Mouse (Mus musculus): ENCODE results near the gene Limk1. TPM values are rescaled to one million over a fixed set of nuclear protein-coding genes. Genes with fewer than 3 reads are reported as not detected.
"Not testable (repeated sequence)": the region's sequence is repeated elsewhere in the genome, so short reads cannot be mapped to it uniquely, and the experiment has no call there.

The Limk1 gene
- polyA plus RNA-seq, 1 experiment from 2014 or later = 20.8 TPM

DNA sequence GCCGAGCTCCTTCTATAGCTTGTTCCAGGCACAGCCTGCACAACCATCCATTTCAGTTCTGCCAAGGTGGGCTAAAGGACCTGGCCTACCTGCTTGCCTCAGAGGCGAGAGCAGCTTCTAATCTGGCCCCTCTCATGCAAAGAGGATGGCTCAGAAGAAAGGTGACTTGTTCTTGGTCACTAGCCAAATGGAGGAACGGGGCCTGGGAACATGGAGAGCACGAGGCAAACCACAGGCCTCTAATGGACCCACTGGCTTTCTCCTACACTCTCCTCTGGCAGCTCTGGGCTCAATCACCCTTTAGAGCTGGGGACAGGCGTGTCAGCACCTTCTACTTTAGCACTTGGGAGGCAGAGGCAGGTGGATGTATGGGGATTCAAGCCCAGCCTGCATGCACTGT is 13.4 kb downstream of the Limk1 start:
- WGBS = 71% methylated on average over 5 of the region's 5 CpGs
- Histone ChIP-seq H3K4me3 (replicated peaks) (no peak overlapping the region), H3K4me1 (replicated peaks) (peaks cover 53% of the 10 kb centered on the region), H3K9ac (replicated peaks) (peak overlapping the region; percentile 63), H3K9me3 (no peaks in the 10 kb centered on the region), H3K27me3 (no peaks in the 10 kb centered on the region), H3K27ac (peak overlapping the region; percentile 91), H3K4me2 (replicated peaks) (no peak overlapping the region), H3K36me3 (peaks cover 27% of the 10 kb centered on the region)
- ATAC-seq = no peak

DNA sequence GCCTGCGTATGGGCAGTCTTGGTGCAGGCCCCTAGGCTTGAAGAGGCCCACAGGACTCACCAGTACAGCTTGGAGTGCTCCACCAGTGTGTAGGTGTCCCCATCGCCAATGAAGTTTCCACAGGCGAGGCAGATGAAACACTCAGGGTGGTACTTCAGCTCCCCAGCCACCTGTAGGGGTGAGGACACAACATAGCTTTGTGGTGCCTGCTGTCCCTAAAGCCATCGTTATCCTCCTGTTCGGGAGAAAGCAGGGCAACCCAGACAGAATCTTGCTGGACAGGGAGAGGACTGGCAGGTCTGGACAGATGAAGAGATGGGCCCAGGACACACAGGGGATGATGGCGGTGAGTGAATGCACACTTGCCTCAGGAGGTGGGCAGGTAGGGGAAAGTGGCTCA is 15.8 kb downstream of the Limk1 start:
- Histone ChIP-seq H3K27me3 (no peaks in the 10 kb centered on the region), H3K36me3 (peaks cover 49% of the 10 kb centered on the region), H3K9ac (replicated peaks) (no peak overlapping the region), H3K4me2 (replicated peaks) (no peak overlapping the region), H3K9me3 (no peaks in the 10 kb centered on the region), H3K4me3 (replicated peaks) (no peak overlapping the region), H3K4me1 (replicated peaks) (peaks cover 47% of the 10 kb centered on the region), H3K27ac (peak overlapping the region; percentile 74)
- no peak for ATAC-seq
- 90% methylated on average over 6 of the region's 6 CpGs for WGBS

DNA sequence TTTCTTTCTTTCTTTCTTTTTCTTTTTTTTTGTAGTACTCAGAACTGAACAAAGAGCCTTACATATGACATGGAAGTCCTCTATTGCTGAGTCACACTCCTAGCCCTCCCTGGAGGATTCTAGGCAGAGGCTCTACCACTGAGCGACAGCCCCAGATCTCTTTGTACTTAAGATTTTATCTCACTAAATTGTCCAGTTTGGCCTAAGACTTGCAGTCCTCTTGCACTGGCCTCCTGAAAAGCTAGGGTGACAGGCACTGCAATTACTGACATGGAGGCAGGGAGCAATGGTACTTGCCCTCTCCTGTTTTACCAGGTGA is 16.2 kb downstream of the Limk1 start:
- Histone ChIP-seq H3K9me3 (no peaks in the 10 kb centered on the region), H3K4me3 (replicated peaks) (no peak overlapping the region), H3K4me2 (replicated peaks) (no peak overlapping the region), H3K36me3 (peaks cover 54% of the 10 kb centered on the region), H3K27ac (peak overlapping the region; percentile 74), H3K4me1 (replicated peaks) (peaks cover 42% of the 10 kb centered on the region), H3K27me3 (no peaks in the 10 kb centered on the region), H3K9ac (replicated peaks) (no peak overlapping the region)
- no peak for ATAC-seq
- 74% methylated on average over 1 of the region's 1 CpGs for WGBS

DNA sequence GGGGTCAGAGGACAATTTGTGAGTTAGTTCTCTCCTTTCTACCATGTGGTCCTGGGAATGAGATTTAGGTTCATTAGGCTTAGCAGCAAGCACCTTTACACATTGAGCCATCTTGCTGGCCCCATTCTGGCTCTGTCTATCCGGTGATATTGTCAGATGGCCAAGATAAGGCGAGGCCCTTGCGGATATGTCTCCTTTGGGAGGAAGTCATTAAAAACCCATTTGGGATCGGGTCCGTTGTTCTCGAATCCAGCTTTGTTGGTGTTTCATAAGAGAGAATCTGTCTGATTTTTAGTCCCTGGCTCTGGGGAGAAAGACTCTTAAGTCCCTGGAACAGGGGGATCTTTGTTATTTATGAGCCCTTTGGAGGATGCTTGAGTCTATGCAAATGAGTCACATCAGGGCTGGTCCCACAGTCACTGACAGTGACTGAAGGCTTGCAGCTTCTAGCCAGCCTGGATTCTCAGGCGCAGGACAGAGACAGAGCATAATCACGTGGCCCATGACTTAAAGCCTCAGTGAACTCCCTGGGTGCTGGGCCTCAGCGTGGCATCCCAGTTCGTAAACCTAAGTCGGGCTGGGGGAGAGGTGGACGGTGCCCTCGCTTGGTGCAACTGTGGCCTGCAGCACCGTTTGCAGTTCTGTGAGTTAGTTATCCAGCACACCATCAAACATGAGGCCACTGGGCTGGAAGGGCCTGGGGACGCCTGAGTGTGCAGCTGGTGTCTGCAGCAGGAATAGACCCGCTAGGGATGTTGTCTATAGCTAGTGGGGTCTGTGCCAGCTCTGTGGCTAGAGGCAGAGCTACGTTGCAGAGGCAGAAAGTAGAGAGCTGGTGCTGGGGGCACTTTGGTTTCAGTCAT is 16.8 kb downstream of the Limk1 start:
- Histone ChIP-seq H3K4me3 (replicated peaks) (no peak overlapping the region), H3K27me3 (no peaks in the 10 kb centered on the region), H3K4me1 (replicated peaks) (peaks cover 36% of the 10 kb centered on the region), H3K9me3 (no peaks in the 10 kb centered on the region), H3K4me2 (replicated peaks) (no peak overlapping the region), H3K9ac (replicated peaks) (no peak overlapping the region; the same call in 1 of the 2 replicates), H3K27ac (peak overlapping the region; percentile 74), H3K36me3 (peaks cover 58% of the 10 kb centered on the region)
- ATAC-seq = 0 out of 2 replicates have a peak, but pooled peaks have one; percentile 14
- WGBS = 45% methylated on average over 17 of the region's 17 CpGs

DNA sequence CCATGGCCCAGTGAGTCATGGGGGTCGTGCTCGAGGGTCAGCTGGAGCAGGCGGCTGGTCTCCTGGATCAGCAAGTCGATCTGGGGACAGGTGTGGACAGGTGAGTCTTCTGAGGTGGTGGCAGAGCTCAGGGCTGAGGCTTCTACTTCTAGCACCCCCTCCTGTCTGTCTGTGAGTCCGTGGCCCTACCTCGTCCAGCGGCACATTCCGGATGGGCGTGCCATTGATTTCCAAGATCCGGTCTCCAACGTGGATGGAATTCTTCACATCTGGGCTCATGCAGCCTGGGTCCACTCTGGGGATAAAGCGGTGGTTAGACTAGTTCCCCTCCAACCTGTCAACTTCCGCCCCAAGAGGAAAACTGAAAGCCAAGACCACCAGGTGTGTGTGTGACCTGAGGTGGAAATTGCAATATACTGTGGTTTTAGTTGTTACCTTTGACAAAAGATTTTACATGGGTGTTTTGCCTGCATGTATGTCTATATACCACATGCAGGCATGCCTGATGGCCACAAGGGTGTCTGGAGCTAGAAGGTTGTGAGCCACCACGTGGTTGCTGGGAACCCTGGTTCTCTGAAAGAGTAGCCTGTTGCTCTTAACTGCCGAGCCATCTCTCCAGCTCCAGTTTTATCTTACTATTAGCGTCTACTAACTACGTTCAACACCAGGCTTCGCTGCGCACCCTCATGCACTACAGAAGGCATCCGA is 19.2 kb downstream of the Limk1 start:
- peaks cover 18% of the 10 kb centered on the region for H3K4me1 ChIP-seq (replicated peaks)
- ATAC-seq = no peak
- H3K27ac ChIP-seq = no peak overlapping the region
- no peak overlapping the region for H3K4me2 ChIP-seq (replicated peaks)
- no peak overlapping the region for H3K9ac ChIP-seq (replicated peaks)
- peaks cover 79% of the 10 kb centered on the region for H3K36me3 ChIP-seq
- WGBS = 82% methylated on average over 20 of the region's 20 CpGs
- H3K27me3 ChIP-seq = no peaks in the 10 kb centered on the region
- no peak overlapping the region for H3K4me3 ChIP-seq (replicated peaks)
- no peaks in the 10 kb centered on the region for H3K9me3 ChIP-seq

DNA sequence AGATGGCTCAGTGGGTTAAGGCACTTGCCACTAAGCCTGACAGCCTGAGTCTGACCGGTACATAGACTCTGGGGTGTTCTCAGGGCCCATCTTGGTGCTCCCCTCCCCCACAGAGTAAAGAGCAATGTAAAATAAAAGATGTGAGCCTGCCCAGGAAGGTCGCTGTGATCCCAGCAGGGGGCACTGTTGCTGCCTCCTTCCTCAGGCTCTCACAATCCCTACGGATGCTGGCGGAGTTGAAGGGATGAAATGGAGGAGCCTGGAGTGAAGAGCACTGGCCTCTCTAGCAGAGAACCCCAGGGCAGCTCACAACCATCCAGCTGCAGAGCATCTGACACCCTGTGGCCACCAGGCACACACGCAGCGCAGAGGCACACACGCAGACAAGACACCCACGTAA is 19.9 kb downstream of the Limk1 start:
- Histone ChIP-seq H3K4me1 (replicated peaks) (peaks cover 18% of the 10 kb centered on the region), H3K9me3 (no peaks in the 10 kb centered on the region), H3K4me3 (replicated peaks) (no peak overlapping the region), H3K36me3 (peaks cover 86% of the 10 kb centered on the region), H3K4me2 (replicated peaks) (no peak overlapping the region), H3K27me3 (no peaks in the 10 kb centered on the region), H3K9ac (replicated peaks) (no peak overlapping the region), H3K27ac (no peak overlapping the region)
- WGBS = 32% methylated on average over 8 of the region's 8 CpGs
- ATAC-seq = no peak

DNA sequence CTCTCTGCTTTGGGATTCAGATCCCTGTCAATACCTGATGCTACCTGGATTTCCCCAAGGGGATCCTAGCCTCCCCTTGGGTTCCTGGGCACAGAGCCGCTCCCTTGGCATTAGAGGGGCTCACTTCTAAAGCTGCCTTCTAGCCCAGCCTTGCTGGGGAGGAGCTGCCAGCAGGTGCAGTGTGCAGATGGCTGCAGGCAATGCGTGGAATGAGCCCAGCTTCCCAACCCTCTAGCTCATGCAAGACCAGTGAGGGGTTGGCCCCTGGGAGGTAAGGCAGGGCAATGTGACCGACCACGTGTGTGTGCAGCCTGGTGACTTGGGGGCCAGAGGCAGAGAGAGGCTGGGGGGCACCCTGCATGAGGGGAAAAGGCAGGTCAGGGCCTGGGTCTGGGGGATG is 31.7 kb downstream of the Limk1 start:
- no peak overlapping the region for H3K27ac ChIP-seq
- H3K27me3 ChIP-seq = no peaks in the 10 kb centered on the region
- 0 out of 2 replicates have a peak overlapping the region, but pooled peaks have one; percentile 39 for H3K9ac ChIP-seq (replicated peaks)
- ATAC-seq = no peak
- no peak overlapping the region for H3K4me3 ChIP-seq (replicated peaks)
- peaks cover 53% of the 10 kb centered on the region for H3K36me3 ChIP-seq
- 74% methylated on average over 4 of the region's 4 CpGs for WGBS
- H3K9me3 ChIP-seq = no peaks in the 10 kb centered on the region
- H3K4me1 ChIP-seq (replicated peaks) = 0 out of 2 replicates have a peak, but pooled peaks cover 6% of the 10 kb centered on the region
- no peak overlapping the region for H3K4me2 ChIP-seq (replicated peaks)

DNA sequence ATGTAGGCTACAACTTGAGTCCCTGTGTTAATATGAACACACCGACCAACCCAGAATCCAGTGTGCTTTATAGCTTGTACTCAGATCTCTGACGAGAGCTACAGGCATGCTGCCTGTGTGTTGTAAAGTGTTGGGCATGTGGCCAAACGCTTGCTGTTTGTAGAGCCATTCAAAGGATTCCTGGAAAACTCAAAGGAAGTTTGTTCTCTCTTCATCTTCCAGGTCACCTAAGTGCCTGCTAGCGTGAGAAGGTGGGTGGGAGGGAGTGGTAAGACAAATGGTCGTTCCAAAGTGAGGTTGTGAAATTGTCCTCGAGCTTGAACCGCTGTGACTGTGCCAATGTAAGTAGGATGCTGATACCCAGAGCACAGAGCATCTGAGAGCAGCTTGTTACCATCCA is 36.4 kb downstream of the Limk1 start:
- no peak for ATAC-seq
- WGBS = 70% methylated on average over 7 of the region's 7 CpGs

DNA sequence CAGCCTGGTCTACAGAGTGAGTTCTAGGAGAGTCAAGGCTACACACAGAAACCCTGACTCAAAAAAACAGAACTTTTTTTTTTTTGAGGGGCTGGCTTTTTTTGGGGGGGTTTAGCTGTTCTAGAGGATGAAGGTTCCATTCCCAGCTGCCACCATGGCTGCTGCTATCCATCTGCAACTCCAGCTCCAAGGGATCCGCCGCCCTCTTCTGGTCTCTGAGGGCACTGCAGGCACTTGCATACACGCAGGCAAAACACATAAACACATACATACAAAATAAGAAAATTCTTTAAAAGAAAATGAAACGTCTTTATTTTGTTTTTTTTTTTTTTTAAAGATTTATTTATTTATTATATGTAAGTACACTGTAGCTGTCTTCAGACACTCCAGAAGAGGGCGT is 37.5 kb downstream of the Limk1 start:
- H3K4me1 ChIP-seq (replicated peaks) = no peaks in the 10 kb centered on the region
- no peak overlapping the region for H3K9ac ChIP-seq (replicated peaks)
- H3K4me3 ChIP-seq (replicated peaks) = no peak overlapping the region
- no peaks in the 10 kb centered on the region for H3K27me3 ChIP-seq
- H3K36me3 ChIP-seq = no peaks in the 10 kb centered on the region
- 48% methylated on average over 5 of the region's 5 CpGs for WGBS
- ATAC-seq = no peak
- no peak overlapping the region for H3K27ac ChIP-seq
- H3K4me2 ChIP-seq (replicated peaks) = no peak overlapping the region
- no peaks in the 10 kb centered on the region for H3K9me3 ChIP-seq

More for the DNA sequence above, 36.4 kb downstream of the Limk1 start:
- Histone ChIP-seq H3K4me2 (replicated peaks) (no peak overlapping the region), H3K4me1 (replicated peaks) (0 out of 2 replicates have a peak, but pooled peaks cover 6% of the 10 kb centered on the region), H3K9ac (replicated peaks) (no peak overlapping the region), H3K27ac (no peak overlapping the region), H3K36me3 (peaks cover 6% of the 10 kb centered on the region), H3K9me3 (no peaks in the 10 kb centered on the region), H3K4me3 (replicated peaks) (no peak overlapping the region), H3K27me3 (no peaks in the 10 kb centered on the region)

DNA sequence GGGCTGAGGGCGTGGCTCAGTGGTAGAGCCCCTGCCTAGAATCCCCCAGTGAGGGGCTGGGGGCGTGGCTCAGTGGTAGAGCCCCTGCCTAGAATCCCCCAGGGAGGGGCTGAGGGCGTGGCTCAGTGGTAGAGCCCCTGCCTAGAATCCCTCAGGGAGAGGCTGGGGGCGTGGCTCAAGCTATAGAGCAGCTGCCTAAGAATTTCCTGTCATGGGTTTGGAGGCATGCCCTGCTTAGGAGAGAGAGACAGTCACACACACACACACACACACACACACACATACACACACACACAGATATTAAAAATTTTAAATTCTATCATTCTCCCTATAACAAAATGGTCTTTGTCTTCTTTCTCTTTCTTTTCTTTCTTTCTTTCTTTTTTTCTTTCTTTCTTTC is 39.4 kb downstream of the Limk1 start:
- H3K27ac ChIP-seq; H3K9ac ChIP-seq (replicated peaks); H3K9me3 ChIP-seq; H3K36me3 ChIP-seq; ATAC-seq; H3K4me1 ChIP-seq (replicated peaks); H3K27me3 ChIP-seq; H3K4me2 ChIP-seq (replicated peaks); H3K4me3 ChIP-seq (replicated peaks): not testable (repeated sequence)
- WGBS = 85% methylated on average over 4 of the region's 4 CpGs

DNA sequence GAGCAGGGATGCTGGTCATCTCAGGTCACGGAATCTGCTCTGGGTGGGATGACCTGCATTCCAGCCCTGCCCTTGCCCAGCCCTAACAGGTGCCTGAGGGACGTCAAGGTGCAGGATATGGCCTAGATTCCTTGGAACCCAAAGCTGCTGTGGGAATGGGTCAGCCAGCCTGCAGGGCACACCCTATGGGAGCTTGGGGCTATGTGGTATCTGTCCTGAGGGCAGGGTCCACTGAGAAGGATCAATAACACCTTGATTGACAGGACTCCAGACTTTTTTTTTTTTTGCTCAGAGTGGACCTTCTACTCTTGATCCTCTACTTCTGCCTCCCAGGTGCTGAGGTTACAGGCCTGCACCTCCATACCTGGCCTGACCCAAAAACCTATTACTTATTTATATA is 41.0 kb downstream of the Limk1 start:
- Histone ChIP-seq H3K4me2 (replicated peaks) (no peak overlapping the region), H3K4me1 (replicated peaks) (no peaks in the 10 kb centered on the region), H3K4me3 (replicated peaks) (no peak overlapping the region), H3K9me3 (no peaks in the 10 kb centered on the region), H3K27ac (no peak overlapping the region), H3K36me3 (no peaks in the 10 kb centered on the region), H3K9ac (replicated peaks) (no peak overlapping the region), H3K27me3 (no peaks in the 10 kb centered on the region)
- ATAC-seq = no peak
- 78% methylated on average over 2 of the region's 2 CpGs for WGBS

DNA sequence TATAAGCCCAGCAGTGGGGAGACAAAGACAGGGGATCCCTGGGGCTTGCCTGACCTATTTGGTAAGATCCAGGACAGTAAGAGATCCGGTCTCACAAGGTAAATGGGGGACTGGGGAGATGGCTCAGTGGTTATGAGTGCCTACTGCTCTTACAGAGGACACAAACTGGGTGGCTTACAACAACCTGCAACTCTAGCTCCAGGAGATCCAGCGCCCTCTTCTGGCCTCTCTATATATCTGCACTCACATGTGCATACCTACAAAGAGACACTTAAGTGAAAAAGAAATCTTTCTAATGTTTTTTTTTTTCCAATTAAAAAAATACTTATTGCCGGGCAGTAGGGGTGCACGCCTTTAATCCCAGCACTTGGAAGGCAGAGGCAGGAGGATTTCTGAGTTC is 41.9 kb downstream of the Limk1 start:
- 76% methylated on average over 4 of the region's 4 CpGs for WGBS
- H3K27ac ChIP-seq = no peak overlapping the region

More for the DNA sequence above, 41.9 kb downstream of the Limk1 start:
- Histone ChIP-seq H3K4me2 (replicated peaks) (no peak overlapping the region), H3K4me3 (replicated peaks) (no peak overlapping the region), H3K4me1 (replicated peaks) (no peaks in the 10 kb centered on the region), H3K9me3 (no peaks in the 10 kb centered on the region), H3K9ac (replicated peaks) (no peak overlapping the region), H3K27me3 (no peaks in the 10 kb centered on the region), H3K36me3 (no peaks in the 10 kb centered on the region)
- no peak for ATAC-seq

All from midbrain, embryonic 13.5 days (tissue).